Mouse (Mus musculus) ovary, postnatal 10 days (tissue): ENCODE results near the gene Rora.
"Not testable (repeated sequence)": the region's sequence is repeated elsewhere in the genome, so short reads cannot be mapped to it uniquely, and the experiment has no call there.

ENCODE experiments used
- DNase-seq: peaks from one replicate; pipeline ENCODE4 v3.0.0; 2022; ENCODE audit warnings: low spot score

Gene Rora

DNA sequence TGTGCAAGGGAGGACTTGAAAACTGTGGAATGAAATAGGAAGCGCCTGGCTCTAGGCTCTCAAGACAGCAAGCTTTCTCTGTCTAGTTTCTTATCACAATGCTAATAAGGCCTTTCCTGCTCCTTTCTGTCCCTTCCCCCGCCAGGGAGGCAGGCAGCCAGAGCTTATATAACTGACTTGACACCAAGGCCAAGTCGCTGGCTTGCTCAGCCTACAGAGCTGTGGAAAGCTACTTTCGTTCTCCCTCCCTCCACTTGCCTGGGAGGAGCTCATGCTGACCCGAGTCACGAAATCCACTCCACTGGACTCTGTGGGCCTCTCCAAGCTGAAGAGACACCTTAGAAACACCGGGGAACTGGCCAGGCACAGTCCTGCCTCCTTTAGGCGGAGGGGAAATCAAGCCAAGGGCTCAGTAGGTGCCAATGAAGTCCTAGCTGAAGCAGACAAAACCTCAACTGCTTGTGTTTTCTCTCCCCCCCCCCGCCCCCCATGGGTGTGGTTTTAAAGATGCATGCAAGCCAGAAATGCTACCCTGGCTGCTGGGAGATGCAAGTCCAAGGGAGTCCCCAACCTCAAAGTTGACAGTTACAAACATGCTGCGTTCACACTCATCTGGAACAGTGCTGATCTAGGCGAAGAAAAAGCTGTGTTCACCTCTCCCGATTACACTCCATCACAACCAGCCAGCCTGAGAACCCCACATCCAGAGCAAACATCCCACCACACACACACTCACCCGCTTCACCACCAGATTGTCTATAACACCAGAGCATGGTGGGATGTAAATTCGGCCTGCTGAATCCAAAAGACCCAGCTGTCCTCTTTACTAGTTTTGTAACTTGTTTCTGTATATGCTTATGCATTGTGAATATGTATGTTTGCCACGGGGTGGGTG is 438.8 kb downstream of the Rora start:
- DNase-seq, result peak; percentile 87

DNA sequence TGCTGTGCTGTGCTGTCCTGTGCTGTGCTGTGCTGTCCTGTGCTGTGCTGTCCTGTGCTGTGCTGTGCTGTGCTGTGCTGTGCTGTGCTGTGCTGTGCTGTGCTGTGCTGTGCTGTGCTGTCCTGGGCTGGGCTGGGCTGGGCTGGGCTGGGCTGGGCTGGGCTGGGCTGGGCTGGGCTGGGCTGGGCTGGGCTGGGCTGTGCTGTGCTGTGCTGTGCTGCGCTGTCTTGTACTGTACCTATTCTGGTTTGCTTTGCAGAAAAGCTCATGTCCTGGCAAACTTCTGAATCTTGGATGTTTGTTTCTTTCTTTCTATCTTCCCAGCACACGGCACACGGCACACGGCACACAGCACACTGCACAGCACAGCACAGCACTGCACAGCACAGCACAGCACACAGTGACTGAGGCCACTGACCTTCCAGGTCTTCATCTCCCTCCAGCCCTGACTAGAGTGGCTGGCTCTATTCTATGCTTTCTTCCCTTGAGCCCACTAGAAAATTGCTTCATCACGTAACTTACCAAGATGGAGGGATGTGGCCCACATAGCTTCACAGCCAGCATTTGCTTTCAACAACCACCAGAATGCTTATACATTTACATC is 446.7 kb downstream of the Rora start:
- not testable (repeated sequence) for DNase-seq

DNA sequence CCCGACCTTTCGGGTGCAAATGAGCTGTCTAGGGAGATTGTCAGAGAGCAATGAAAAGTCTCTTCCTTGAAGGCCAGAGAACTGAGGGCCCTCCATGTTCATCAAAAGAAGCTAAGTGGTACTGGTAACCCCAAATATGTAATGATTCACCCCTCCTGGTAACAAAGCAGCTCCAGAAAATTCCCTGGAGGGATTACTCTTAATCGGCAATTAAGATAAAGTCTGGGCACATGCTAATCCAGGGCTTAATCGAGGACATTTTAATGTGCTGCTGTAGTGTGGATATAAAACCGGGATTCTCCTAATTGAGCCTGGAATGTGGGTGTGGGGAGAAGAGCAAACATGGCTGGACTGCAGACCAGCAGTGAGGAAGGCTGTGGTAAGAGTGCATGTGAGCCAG is 450.7 kb downstream of the Rora start:
- DNase-seq, result no peak

DNA sequence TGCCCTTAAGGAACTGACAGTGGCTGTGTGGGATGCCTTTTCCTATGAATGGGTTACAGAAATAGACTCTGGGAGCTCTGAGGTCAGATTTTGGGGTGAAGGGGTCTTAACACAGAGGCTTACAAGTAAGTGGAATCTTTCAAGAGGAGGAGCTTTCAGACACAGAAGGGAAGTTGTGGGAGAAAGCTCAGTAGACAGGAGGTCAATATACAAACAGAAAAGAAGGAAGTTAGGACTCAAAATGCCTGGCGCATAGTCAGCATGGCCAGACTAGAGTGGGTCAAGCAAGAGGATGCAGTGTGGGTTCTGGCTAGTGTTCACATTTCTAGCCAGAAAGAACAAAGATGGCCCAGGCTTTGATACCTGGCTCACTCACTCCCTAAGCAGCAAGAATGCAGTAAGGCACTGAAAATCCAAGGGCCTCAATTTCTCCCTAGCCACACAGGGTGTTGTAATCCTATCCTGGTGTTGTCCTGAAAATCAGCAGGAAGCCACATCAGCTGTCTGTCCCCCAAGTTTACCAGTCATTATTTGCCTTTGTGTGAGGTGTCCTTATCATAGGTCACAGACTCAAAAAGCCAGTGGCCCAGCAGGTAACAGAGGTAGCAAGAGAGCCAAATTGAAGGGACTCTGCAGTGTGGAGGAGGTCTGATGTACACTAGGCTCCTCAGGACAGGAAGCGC is 456.2 kb downstream of the Rora start:
- no peak for DNase-seq

DNA sequence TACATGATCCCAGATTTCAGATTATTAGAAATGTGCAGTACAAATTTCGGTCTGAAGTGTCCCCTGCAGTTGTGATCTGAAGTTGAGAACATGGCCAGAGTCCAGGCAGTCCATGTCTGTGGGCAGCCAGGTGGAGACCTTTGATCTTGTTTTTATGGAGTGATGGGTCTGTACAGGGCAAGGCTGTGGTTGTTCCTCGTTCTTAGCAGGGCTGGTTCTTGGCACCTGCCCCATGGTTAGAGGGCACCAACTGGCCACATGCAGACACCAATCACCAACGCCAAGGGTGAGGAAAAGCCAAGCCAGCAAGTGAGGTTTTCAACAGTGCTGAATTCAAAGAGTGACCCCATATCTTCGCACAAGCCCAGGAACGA is 456.7 kb downstream of the Rora start:
- DNase-seq, result no peak

DNA sequence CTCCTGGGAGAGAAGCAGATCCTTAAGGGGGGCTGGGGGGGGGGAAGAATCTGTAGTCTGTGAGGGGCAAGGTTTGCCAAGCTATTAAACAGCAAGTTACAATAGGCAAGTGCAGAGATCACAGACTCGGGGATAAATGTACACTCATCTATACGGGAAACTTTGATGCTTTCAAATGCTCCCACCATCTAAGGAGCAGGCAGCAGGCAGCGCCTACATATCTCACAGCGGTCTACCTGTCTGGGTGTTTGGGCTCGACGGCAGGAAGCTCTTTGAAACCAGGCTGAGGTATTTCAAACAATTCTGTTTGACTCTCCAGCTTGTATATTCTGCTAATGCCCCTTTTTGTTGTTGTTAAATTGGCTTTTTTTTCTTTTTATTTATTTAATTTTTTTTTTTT is 457.1 kb downstream of the Rora start:
- DNase-seq, result no peak

DNA sequence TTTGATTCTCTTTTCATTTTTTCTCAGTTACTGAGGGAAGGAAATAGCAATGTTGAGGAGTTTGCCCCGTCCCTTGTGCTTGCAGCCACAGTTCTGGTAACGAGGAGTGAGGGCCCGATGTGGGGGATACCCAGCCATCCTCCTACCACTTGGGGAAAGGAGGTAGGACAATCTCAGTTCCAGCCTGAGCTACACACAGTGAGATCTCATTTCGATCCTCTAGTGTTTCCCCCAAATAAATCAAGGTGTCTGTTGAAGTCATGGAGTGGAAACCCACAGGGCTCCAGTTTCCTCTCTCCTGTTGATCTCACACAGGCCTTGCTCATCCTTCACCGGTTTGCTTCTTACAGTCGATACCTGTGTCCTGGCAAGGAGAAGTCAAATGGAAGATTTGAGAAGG is 458.0 kb downstream of the Rora start:
- no peak for DNase-seq

- no peak for DNase-seq
Observed at GRCm38 (mm10) chr9:69114429-69114984, 460.9 kb downstream of the Rora start.

DNA sequence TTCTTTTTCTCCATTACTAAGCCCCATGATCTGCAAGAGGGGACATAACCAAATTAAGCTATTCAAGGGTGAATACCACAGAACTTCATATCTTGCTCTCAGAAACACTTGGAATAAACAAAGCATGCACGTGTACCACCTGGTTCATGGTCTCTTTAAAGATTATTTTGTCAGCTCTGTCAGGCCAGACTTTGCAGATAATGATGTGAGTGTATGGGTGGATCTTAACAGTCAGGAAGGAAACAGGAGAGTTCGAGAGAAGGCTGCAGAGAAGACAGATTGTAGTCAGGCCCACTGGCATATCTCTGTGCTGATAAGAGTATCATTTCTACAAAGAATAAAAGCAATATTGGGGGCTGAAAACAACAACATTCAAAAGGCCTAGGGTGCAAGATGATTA is 463.2 kb downstream of the Rora start:
- DNase-seq, result no peak

DNA sequence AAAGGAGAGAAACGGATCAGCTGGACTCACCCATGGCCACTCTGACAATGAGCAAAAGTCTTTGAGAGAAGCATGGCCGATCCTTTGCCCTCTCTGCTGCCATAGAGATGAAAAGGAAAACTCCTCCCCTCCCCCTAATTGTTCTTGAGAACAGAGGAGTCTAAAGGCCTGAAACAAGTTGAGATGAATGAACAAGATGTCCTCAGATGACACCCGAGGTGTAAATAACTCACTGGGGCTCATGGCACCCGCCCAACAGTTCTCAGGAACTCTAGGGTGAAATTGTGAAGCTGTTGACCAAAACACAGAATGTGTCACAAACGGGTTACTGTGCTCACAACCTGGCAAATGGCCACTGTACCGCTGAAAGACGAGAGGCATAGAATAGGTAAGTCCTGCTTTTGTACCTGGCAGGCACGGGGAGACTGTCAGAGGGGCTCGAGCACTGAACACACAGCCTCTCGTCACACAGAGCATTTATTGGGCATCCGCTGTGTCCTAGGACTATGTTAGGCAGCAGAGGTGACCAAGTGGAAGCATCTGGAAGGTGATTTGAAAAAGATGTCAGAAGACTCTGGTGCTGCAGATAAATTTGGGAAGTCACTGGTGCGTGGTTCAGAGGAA is 467.6 kb downstream of the Rora start:
- no peak for DNase-seq

GRCm38 (mm10) chr9:69125011-69125786 is 471.6 kb downstream of the Rora start:
- no peak for DNase-seq

DNA sequence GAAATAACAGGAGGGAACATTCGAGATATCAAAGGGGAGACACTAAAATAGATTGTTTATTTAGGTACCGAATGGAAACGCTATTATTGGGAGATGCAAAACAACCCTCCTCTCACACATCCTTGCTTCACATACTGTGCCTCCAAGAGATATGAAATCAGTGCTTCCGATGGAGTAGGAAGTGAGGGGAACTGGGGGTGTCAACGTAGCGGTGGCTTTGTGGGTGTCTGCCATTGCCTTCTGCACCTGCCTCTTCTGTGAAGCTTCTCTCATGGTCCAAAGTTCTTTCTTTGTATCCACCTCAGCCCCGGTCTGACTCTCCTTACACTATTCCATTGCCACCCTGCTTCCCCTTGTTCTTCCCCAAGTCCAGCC is 472.2 kb downstream of the Rora start:
- no peak for DNase-seq

DNA sequence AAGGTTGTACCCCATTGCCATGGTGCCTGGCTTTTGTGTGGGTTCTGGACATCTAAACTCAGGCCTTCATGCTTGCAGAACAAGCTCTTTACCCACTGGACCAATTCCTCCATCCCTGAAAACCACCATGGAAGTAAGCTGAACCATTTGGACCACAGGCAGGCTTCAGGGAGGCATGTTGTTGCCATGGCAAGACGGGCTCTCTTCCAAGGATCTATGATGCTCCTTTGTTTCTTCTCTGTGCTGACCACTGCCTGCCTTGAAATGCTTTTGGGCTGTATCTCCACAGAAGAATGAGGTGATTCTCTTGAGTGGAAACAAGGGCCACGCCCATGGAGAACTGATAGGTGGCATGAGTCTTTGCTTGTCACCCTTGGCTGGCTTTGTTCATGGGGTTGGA is 473.0 kb downstream of the Rora start:
- no peak for DNase-seq

DNA sequence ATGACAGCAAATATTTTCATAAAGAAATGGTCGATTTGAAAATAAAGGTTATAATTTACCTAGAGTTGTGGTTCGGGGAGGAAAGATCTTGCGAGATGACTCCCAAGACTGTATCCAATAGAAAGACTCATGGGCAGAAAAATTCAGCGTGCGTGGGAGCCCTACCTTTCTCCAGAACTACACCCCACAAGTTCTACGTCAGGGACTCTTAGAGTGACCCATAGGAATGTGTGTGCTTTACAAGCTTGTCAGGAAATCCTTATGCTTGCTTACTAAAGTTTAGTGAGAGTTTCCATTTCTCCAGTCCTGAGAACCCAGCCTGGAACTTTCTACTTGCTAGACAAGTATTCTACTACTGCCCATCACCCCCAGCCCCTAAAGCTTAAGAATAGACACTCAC is 474.7 kb downstream of the Rora start:
- no peak for DNase-seq

DNA sequence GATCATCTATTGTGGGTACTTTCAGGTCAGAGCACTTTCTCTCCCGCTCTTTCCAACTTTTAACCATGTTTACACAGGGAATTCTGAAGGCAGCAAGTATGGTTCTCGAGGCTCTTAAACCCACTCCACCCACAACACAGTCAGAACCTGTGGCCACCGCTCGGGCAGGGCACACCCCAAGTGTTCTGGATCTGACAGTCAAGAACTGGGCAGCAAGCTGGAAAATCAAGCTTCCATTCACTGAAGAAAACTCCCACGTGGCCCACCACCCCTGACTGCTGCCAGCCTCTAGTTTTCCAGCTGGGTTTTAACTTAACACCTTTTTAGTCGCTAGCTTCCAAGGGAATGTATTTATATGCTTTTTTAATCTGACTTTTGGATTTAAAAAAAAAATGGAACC is 479.4 kb downstream of the Rora start:
- no peak for DNase-seq

GRCm38 (mm10) chr9:69133696-69134095 is 480.1 kb downstream of the Rora start:
- DNase-seq, result no peak

- no peak for DNase-seq
Observed at GRCm38 (mm10) chr9:69134604-69135003, 481.0 kb downstream of the Rora start.

GRCm38 (mm10) chr9:69136821-69137220 is 483.2 kb downstream of the Rora start:
- no peak for DNase-seq

DNA sequence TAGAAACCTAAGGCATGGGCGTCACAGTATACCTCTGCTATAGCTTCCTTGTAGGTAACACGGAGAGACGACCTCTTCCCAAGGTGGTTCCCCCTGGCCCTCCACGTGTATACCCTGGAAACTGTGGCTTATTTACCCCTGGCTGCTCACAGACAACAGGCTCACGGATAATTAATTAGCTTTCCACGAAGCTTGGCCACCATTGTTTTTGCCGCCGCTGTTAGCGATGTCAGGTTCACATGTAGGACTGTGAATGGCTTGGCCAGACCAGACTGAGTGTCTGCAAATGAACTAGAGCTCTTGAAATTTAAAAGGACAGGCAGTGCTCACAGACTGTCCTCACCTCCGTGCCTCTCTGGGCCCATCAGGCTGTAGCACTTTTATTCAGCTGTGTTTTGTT is 483.8 kb downstream of the Rora start:
- no peak for DNase-seq

DNA sequence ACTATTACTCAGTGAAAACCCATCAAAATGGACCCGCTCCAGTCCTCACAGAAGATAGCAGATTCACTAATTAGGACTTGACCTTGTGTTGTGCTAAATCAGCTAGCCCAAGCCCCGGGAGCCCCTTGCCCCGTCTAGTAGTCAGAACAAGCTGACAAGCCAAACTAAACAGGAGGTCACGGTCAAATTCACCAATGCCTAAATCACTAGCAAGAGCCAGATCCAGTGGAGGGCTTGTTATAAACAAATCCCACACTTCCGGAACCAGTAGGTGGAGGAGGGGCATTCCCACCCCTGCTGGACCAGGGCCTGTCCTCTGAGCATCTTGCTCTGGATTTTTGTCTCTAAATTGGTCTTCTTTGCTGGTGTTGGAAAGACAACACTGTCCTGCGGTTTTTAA is 486.6 kb downstream of the Rora start:
- DNase-seq, result no peak

GRCm38 (mm10) chr9:69141859-69142258 is 488.3 kb downstream of the Rora start:
- no peak for DNase-seq

GRCm38 (mm10) chr9:69146937-69147336 is 493.4 kb downstream of the Rora start:
- no peak for DNase-seq
